Mouse (Mus musculus) activated CD4-positive, CD25-positive, alpha-beta regulatory T cell, adult 9 weeks (primary cell): Measurements from ENCODE around the gene Smad9. TPM values are rescaled to one million over a fixed set of nuclear protein-coding genes. Genes with fewer than 3 reads are reported as not detected.

Experiments
- polyA plus RNA-seq: library from polyadenylated mRNA; unstranded; fragments of 100-300 nt; shearing (Covaris generic); gene quantifications from one replicate; pipeline ENCODE4 v1.2.1, GENCODE M21; 2017

Gene Smad9
- polyA plus RNA-seq, result not detected

DNA sequence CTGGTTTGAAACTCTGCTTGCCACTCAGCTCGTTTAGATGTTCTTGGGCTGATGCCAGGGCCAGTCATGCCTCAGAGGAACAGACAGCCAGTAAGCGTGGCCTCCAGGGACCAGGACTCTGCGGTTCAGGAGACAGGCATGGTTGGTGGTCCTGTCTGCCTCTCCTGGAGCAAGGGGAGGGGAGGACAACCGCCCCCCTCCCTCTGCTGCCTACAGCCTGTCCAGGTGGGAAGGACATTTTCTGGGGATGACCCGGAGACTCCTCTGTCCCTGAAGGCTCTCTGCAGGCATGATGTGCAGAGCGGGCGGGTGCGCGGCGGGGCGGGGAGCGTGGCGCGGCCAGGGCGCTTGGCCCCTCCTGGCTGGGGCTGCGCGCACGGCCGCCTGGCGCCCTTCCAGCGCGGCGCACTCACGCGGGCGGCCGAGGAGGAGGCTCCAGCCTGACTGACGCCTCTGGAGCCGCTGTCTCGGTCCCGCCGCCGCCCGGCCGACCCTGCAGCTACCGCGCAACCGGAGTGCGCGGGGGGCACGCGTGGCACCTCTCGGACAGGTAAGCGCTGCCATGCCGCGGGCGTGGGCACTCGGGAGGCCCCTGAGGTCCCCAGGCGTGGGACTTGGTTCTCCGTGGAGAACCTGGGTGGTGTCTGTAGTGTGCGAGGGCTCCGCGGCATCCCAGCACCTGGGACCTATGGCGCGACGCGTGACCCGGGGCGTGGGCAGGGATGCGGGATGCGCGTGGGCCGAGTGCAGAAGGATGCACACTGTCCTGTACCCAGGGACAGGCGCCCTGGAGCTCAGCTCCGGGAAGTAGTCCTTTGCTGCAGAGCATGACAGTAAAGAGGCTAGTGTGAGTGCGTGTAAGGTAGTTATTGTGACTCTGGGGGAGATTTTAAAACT, at the start of gene Smad9:
TSS of gene Smad9 (plus strand) at position 438 of the 897 bp plus-strand sequence.

DNA sequence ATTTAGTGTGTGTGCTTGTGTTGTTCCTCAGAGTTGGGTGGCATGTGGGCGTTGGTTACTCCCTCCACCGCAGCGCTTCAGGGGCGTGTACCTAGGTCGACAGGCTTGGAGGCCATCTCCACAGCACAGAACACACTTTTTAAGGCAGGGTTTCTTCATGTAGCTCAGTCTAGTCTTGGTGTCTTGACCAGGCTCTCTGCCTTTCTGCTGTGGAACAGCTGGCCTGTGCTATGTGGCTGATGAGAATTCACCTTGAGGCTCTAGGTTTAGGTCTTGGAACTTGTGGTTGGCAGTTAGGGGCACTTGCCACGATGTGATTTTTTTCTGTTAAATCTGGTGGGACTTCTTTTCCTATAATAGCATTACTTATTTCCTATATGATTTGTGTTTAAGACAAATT, 41.1 kb upstream of the Smad9 start, which contains the start of gene Gm21958:
TSS of gene Gm21958 (minus strand) at position 101 of the 400 bp plus-strand sequence.

GRCm38 (mm10) chr3:54735247-54736046, 19.9 kb upstream of the Smad9 start, which contains the start of the genes Exosc8 and Alg5:
Gene Exosc8, minus strand, starts transcription at chr3:54735393.
Gene Alg5, plus strand, starts transcription at chr3:54735539.

DNA sequence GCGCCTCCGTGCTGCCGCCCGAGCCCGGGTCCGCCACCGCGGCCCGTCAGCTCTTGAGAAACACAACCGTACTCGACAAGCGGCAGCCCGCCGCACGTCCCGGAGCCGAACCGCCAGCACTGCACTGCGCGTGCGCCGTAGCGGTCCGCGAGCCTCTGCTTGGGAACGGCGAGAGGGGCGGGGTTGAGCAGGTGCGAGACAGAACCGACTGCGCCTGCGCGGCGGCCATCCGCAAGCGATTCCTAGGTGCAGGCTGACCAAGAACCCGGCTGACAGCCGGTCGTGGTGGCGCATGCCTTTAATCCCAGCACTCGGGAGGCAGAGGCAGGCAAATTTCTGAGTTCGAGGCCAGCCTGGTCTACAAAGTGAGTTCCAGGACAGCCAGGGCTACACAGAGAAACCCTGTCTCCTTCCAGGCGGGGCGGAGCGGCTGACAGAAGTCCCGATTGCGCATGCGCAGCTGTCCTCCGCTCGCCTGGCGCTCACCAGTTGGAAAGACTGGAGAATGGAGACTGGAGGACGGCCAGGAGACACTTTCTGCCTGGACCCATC, 52.4 kb downstream of the Smad9 start, which contains the start of gene Rfxap:
TSS of gene Rfxap (minus strand) at position 126 of the 552 bp plus-strand sequence.

Other genes starting within 250 kb of the Smad9 start
- gene Supt20, start 62.8 kb upstream of the Smad9 start, polyA plus RNA-seq, result 305 TPM
- gene Gm21958, start 41.2 kb upstream of the Smad9 start, polyA plus RNA-seq, result 3.5 TPM
- 214 TPM for gene Exosc8, start 20.2 kb upstream of the Smad9 start, polyA plus RNA-seq
- 96.5 TPM for gene Alg5, start 20.0 kb upstream of the Smad9 start, polyA plus RNA-seq
- 9.4 TPM for gene Rfxap, start 52.2 kb downstream of the Smad9 start, polyA plus RNA-seq
- not detected for gene Sertm1, start 160.3 kb downstream of the Smad9 start, polyA plus RNA-seq